Comparison of ENCODE assay signal across 7 mouse cellular contexts in genomic region chr2:21142616-21143015, GRCm38 (mm10).
DNase-seq lines count a peak whose midpoint lies in the region; ATAC-seq and TF ChIP-seq lines count a peak whose summit lies in the region.

No protein-coding gene starts in this region.

- no peak overlapping the region for H3K27ac ChIP-seq in heart, embryonic 12.5 days (ENCODE audit: poor library complexity, severe bottlenecking)
- H3K27ac ChIP-seq in limb, embryonic 13.5 days = no peak overlapping the region
- no peak overlapping the region for H3K27ac ChIP-seq in stomach, embryonic 14.5 days (ENCODE audit: low read length)
- no peak overlapping the region for H3K27ac ChIP-seq in thymus, adult 2 months (ENCODE audit: control insufficient read depth, insufficient read depth, low read length)

- 14% methylated on average over 2 of the region's 2 CpGs for WGBS in heart, embryonic 12.5 days
- 24% methylated on average over 2 of the region's 2 CpGs for WGBS in limb, embryonic 13.5 days
- WGBS in stomach, embryonic 14.5 days = 13% methylated on average over 2 of the region's 2 CpGs
- 33% methylated on average over 2 of the region's 2 CpGs for WGBS in thymus, adult 2 months

- no peaks in the 10 kb centered on the region; the same call in 1 of the 2 replicates for H3K9me3 ChIP-seq in heart, embryonic 12.5 days (replicated peaks)
- peaks cover 5% of the 10 kb centered on the region; the same call in 1 of the 2 replicates for H3K9me3 ChIP-seq in limb, embryonic 13.5 days
- H3K9me3 ChIP-seq in stomach, embryonic 14.5 days (ENCODE audit: control insufficient read depth, low read depth, low read length) = no peaks in the 10 kb centered on the region

- H3K36me3 ChIP-seq in heart, embryonic 12.5 days = no peaks in the 10 kb centered on the region
- H3K36me3 ChIP-seq in limb, embryonic 13.5 days = no peaks in the 10 kb centered on the region
- H3K36me3 ChIP-seq in stomach, embryonic 14.5 days (ENCODE audit: control insufficient read depth, insufficient read depth, low read length) = no peaks in the 10 kb centered on the region
- H3K36me3 ChIP-seq in thymus, adult 2 months (ENCODE audit: control insufficient read depth, insufficient read depth, low read length) = no peaks in the 10 kb centered on the region

- peaks cover 5% of the 10 kb centered on the region for H3K4me1 ChIP-seq in heart, embryonic 12.5 days (replicated peaks)
- 0 out of 2 replicates have a peak, but pooled peaks cover 5% of the 10 kb centered on the region for H3K4me1 ChIP-seq in limb, embryonic 13.5 days
- H3K4me1 ChIP-seq in stomach, embryonic 14.5 days (ENCODE audit: control insufficient read depth, insufficient read depth, low read length) = no peaks in the 10 kb centered on the region; the same call in 1 of the 2 replicates
- no peaks in the 10 kb centered on the region; the same call in 1 of the 2 replicates for H3K4me1 ChIP-seq in thymus, adult 2 months (replicated peaks; ENCODE audit: control insufficient read depth, insufficient read depth, low read length)

- no peaks in the 10 kb centered on the region for H3K27me3 ChIP-seq in heart, embryonic 12.5 days (replicated peaks)
- H3K27me3 ChIP-seq in limb, embryonic 13.5 days = peaks cover 13% of the 10 kb centered on the region
- H3K27me3 ChIP-seq in stomach, embryonic 14.5 days (ENCODE audit: control insufficient read depth, insufficient read depth, low read length) = no peaks in the 10 kb centered on the region
- H3K27me3 ChIP-seq in thymus, adult 2 months (ENCODE audit: control insufficient read depth, insufficient read depth, low read length) = peaks cover 3% of the 10 kb centered on the region

- peak overlapping the region; percentile 99 for H3K4me2 ChIP-seq in heart, embryonic 12.5 days
- peak overlapping the region; percentile 91 for H3K4me2 ChIP-seq in limb, embryonic 13.5 days (replicated peaks)
- peak overlapping the region; percentile 100 for H3K4me2 ChIP-seq in stomach, embryonic 14.5 days (replicated peaks; ENCODE audit: low read depth, low read length)

- TF ChIP-seq POLR2A in thymus, adult 2 months (IDR thresholded peaks at IDR 0.05; ENCODE audit: control insufficient read depth, extremely low read depth, insufficient read depth, low read length, poor library complexity) = no peak

- TF ChIP-seq CTCF in thymus, adult 2 months (IDR thresholded peaks at IDR 0.05; ENCODE audit: borderline replicate concordance, control insufficient read depth, extremely low read depth, insufficient read depth, low read length, poor library complexity) = no peak

- H3K9ac ChIP-seq in heart, embryonic 12.5 days = 0 out of 2 replicates have a peak overlapping the region, but pooled peaks have one; percentile 79
- H3K9ac ChIP-seq in limb, embryonic 13.5 days = peak overlapping the region; percentile 68; the same call in 1 of the 2 replicates
- no peak overlapping the region for H3K9ac ChIP-seq in stomach, embryonic 14.5 days (replicated peaks; ENCODE audit: low read depth, low read length)

- H3K4me3 ChIP-seq in heart, embryonic 12.5 days = peak overlapping the region; percentile 74
- peak overlapping the region; percentile 52 for H3K4me3 ChIP-seq in limb, embryonic 13.5 days
- H3K4me3 ChIP-seq in stomach, embryonic 14.5 days (ENCODE audit: low read depth, low read length) = peak overlapping the region; percentile 48; the same call in 1 of the 2 replicates
- H3K4me3 ChIP-seq in thymus, adult 2 months (ENCODE audit: control insufficient read depth, insufficient read depth, low read length) = no peak overlapping the region

- peak; percentile 14 to 19 for DNase-seq in right cerebral cortex, adult 2 months (ENCODE audit: low spot score in 2 of 2)
- DNase-seq in right cerebral cortex, postnatal 25 days = no peak
- DNase-seq in thymus, adult 2 months = no peak
- DNase-seq in kidney, postnatal 25 days = no peak

- no peak for ATAC-seq in heart, embryonic 12.5 days (ENCODE audit: insufficient number of reproducible peaks, low FRiP score)
- peak; percentile 28; the same call in 1 of the 2 replicates for ATAC-seq in limb, embryonic 13.5 days (ENCODE audit: low FRiP score, low read depth)
- no peak for ATAC-seq in stomach, embryonic 14.5 days (ENCODE audit: insufficient number of reproducible peaks, insufficient read depth, low FRiP score, low read depth)

Comparison
In these comparisons a context has a peak if more than half of its experiments do, and no peak if none do; other contexts are left out.
1. DNase-seq: peak in right cerebral cortex, adult 2 months (2 of 2); none in right cerebral cortex, postnatal 25 days (single experiment), thymus, adult 2 months (single experiment) and kidney, postnatal 25 days (0 of 2).
2. Peak in every context shown above with its lines, with median percentiles within 50 percentile points of each other: H3K4me2 ChIP-seq.